Mouse (Mus musculus) C2C12 (cell line): ENCODE data around the gene Gm20388.

Experiments
- CTCF ChIP-seq: IDR thresholded peaks from one replicate; pipeline ENCODE4 v1.5.1; 2011; ENCODE audit not compliant: control insufficient read depth, insufficient read depth, insufficient read length
- MAX ChIP-seq: IDR thresholded peaks from one replicate; pipeline ENCODE4 v1.6.1; 2011; ENCODE audit warnings: mild to moderate bottlenecking, control low read depth
- MYOD1 ChIP-seq: IDR thresholded peaks from one replicate; pipeline ENCODE4 v1.6.1; 2011; ENCODE audit warnings: low read depth; ENCODE audit not compliant: control insufficient read depth, insufficient read length
- MYOG ChIP-seq: IDR thresholded peaks from one replicate; pipeline ENCODE4 v1.6.1; 2011; ENCODE audit not compliant: control insufficient read depth, insufficient read length; ENCODE audit errors: extremely low read depth
- USF1 ChIP-seq: IDR thresholded peaks from one replicate; pipeline ENCODE4 v1.6.1; 2011; ENCODE audit warnings: low read depth, mild to moderate bottlenecking, control low read depth, moderate library complexity

DNA sequence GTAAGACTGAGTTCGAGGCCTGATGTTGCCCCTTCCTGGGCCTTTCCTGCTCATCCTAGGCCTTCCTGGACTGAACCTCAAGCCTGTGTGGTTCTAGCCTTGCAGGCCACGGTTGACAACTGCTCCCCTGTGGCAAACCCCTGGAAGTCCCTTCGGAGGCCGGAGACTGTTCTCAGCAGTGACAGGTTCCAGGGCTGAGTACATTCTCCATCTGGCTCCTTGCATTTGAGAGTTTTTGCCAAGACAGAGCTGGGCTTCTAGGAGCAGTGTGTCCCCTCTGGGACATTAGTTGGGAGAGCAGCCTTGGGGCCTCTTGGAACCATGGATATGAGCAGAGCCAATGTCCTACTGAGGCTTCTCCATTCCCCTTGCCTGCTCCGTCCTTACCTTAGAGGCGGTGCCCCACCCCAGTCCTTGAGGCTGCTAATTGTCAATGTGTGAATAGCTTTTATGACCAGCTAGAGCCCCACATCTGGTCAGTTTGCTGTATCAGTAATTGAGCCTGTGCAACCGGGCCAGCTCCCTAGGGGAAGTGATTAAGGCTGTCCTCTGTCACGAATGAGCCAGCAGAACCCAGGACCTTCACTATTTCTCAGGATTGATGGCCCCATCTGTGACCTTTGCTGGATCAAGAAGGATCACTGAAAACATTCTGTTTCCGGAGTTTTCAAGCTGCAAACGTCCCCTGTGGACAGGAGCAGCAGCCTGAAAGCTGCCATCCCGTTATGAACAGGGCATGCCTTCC, 607.2 kb downstream of the Gm20388 start:
- TF ChIP-seq CTCF (no peak), MYOG (no peak), USF1 (no peak), MAX (no peak), MYOD1 (no peak)
